Mouse (Mus musculus): ENCODE data around the gene Klhl23.

GRCm38 (mm10) chr2:69849215-69849614, 27.5 kb downstream of the Klhl23 start:
- no peak for TF ChIP-seq CTCF (IDR thresholded peaks at IDR 0.05; ENCODE audit: insufficient read depth, low read length)
- no peak for TF ChIP-seq POLR2A (IDR thresholded peaks at IDR 0.05; ENCODE audit: borderline replicate concordance, extremely low read depth, low read depth, low read length)
